Comparison of ENCODE assay signal across 8 mouse cellular contexts in the genomic region with DNA sequence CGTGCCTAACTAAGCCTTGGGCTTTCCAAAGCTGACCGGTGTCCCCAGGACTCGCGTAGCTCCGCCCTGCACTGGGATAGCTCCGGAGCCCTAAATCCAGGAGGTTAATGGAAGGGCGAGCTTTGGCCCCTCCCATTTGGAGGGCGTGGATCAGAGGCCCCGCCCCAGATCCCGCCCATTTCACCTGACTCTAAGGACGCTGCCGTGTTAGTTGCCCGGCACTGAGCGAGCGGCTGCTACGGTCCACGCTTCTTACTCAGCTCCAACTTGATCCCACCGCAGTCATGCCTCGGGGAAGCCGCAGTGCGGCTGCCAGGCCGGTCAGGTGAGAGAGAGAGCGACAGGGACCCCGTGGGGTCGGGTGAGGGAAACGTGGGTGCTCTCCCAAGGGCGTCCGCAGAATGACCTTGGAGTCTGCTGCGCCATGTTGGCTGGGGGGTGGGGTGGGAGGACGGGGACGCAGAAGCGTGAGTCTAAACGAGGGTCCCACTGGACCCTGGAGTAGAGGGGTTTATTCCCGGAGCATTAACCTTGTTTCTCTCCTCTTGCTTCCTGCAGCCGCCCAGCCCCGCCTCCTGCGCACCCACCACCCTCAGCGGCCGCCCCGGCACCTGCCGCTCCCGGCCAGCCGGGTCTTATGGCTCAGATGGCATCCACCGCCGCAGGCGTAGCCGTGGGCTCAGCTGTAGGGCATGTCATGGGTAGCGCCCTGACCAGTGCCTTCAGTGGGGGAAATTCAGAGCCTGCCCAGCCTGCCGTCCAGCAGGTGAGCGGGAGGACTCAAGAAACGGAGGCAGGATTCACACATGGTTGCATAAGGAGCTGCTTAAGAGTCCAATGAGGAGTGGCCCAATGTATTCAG. TPM values are rescaled to one million over a fixed set of nuclear protein-coding genes. Genes with fewer than 3 reads are reported as not detected.
DNase-seq lines count a peak whose midpoint lies in the region; ATAC-seq lines count a peak whose summit lies in the region.

A gene (minus strand): TSS at position 817 of the 862 bp plus-strand sequence.

- ATAC-seq in hindbrain, embryonic 12.5 days (ENCODE audit: low FRiP score): peak; percentile 35

- peak within 1 kb of the TSS; percentile 40 for H3K9ac ChIP-seq in hindbrain, embryonic 12.5 days

- H3K27me3 ChIP-seq in hindbrain, embryonic 12.5 days: peaks cover 78% of the 10 kb centered on the region

- no peaks in the 10 kb centered on the region for H3K9me3 ChIP-seq in hindbrain, embryonic 12.5 days (replicated peaks)

- WGBS in hindbrain, embryonic 12.5 days: 1% methylated on average over 51 of the region's 51 CpGs

- no peaks in the 10 kb centered on the region for H3K36me3 ChIP-seq in hindbrain, embryonic 12.5 days

- peak within 1 kb of the TSS; percentile 92 for H3K4me2 ChIP-seq in hindbrain, embryonic 12.5 days (replicated peaks)

- peak within 1 kb of the TSS; percentile 49 for H3K4me3 ChIP-seq in hindbrain, embryonic 12.5 days

- peaks cover 45% of the 10 kb centered on the region for H3K4me1 ChIP-seq in hindbrain, embryonic 12.5 days

- peak; percentile 95 for DNase-seq in R1 (ENCODE audit: low read depth, low spot score)
- peak; percentile 89 for DNase-seq in cerebellum, adult 9-11 months
- peak; percentile 54 to 80 for DNase-seq in frontal cortex, adult 2 months (ENCODE audit: extremely low spot score in 1 of 2, low spot score in 1 of 2)
- DNase-seq in layer of hippocampus, postnatal 10 days (ENCODE audit: low spot score in 2 of 2): peak; percentile 53 to 69
- peak; percentile 70 for DNase-seq in lung, postnatal 10 days
- DNase-seq in retina, adult 2 months (ENCODE audit: low read depth, low spot score): peak; percentile 92
- DNase-seq in thymus, postnatal 14 days: peak; percentile 70

- no peak within 1 kb of the TSS for H3K27ac ChIP-seq in hindbrain, embryonic 12.5 days

RNA-seq across cellular contexts. Expression of the gene that starts here (rescaled TPM):
- 2.3 and 2.5 TPM in 2 replicates for polyA plus RNA-seq in frontal cortex, adult 2 months (2012; rRNA removed)
- 55.2 and 56.1 TPM in 2 replicates for polyA plus RNA-seq in hindbrain, embryonic 12.5 days (2016; fragmentation: Nextera tagmentation; extraction: Ambion mirVana)
- total RNA-seq in layer of hippocampus, postnatal 10 days (2021): 1 to 10 TPM; 2.0 to 4.1 TPM

Comparison
In these comparisons a context has a peak if more than half of its experiments do, and no peak if none do; other contexts are left out.
1. RNA of the gene that starts here (polyA plus RNA-seq): 55.2 to 56.1 TPM in hindbrain, embryonic 12.5 days; 2.3 to 2.5 TPM in frontal cortex, adult 2 months; every median in the first group is over 10 times any median in the second.
2. Peak in every context shown above with its lines, with median percentiles within 50 percentile points of each other: DNase-seq.